Mouse (Mus musculus): Measurements from ENCODE around the gene Cfap221. TPM values are rescaled to one million over a fixed set of nuclear protein-coding genes. Genes with fewer than 3 reads are reported as not detected.

Cfap221 gene
- polyA plus RNA-seq, 1 experiment from 2014 or later = not detected

- peak; percentile 21 for DNase-seq (ENCODE audit: low spot score)
- Histone ChIP-seq H3K4me3 (no peak overlapping the region), H3K27me3 (replicated peaks; ENCODE audit: low read depth, poor library complexity, severe bottlenecking) (no peaks in the 10 kb centered on the region), H3K27ac (replicated peaks) (no peak overlapping the region), H3K9me3 (no peaks in the 10 kb centered on the region), H3K36me3 (replicated peaks) (no peaks in the 10 kb centered on the region), H3K4me1 (peaks cover 19% of the 10 kb centered on the region)
- 65% methylated on average over 7 of the region's 7 CpGs for WGBS
Measured at GRCm38 (mm10) chr1:119886320-119886719, 110.7 kb downstream of the Cfap221 start.

- Histone ChIP-seq H3K36me3 (replicated peaks) (no peaks in the 10 kb centered on the region), H3K4me3 (no peak overlapping the region), H3K9me3 (no peaks in the 10 kb centered on the region), H3K4me1 (peaks cover 19% of the 10 kb centered on the region), H3K27me3 (replicated peaks; ENCODE audit: low read depth, poor library complexity, severe bottlenecking) (no peaks in the 10 kb centered on the region), H3K27ac (replicated peaks) (no peak overlapping the region)
- 83% methylated on average over 3 of the region's 3 CpGs for WGBS
- DNase-seq (ENCODE audit: low spot score) = no peak
Measured at GRCm38 (mm10) chr1:119884272-119884671, 112.8 kb downstream of the Cfap221 start.

GRCm38 (mm10) chr1:119878909-119879308 is 118.1 kb downstream of the Cfap221 start:
- no peaks in the 10 kb centered on the region for H3K36me3 ChIP-seq (replicated peaks)
- DNase-seq (ENCODE audit: low spot score) = no peak
- H3K4me1 ChIP-seq = peaks cover 8% of the 10 kb centered on the region
- H3K9me3 ChIP-seq = no peaks in the 10 kb centered on the region
- H3K27ac ChIP-seq (replicated peaks) = no peak overlapping the region
- 88% methylated on average over 7 of the region's 7 CpGs for WGBS
- no peaks in the 10 kb centered on the region for H3K27me3 ChIP-seq (replicated peaks; ENCODE audit: low read depth, poor library complexity, severe bottlenecking)
- H3K4me3 ChIP-seq = no peak overlapping the region

- no peak overlapping the region for H3K4me3 ChIP-seq
- WGBS = 90% methylated on average over 4 of the region's 4 CpGs
- DNase-seq (ENCODE audit: low spot score) = no peak
- H3K27ac ChIP-seq (replicated peaks) = no peak overlapping the region
- H3K27me3 ChIP-seq (replicated peaks; ENCODE audit: low read depth, poor library complexity, severe bottlenecking) = no peaks in the 10 kb centered on the region
- no peaks in the 10 kb centered on the region for H3K9me3 ChIP-seq
- no peaks in the 10 kb centered on the region for H3K36me3 ChIP-seq (replicated peaks)
- H3K4me1 ChIP-seq = peaks cover 8% of the 10 kb centered on the region
Measured at GRCm38 (mm10) chr1:119877469-119877868, 119.6 kb downstream of the Cfap221 start.

Other genes with a start within 250 kb of the Cfap221 start
- gene Ptpn4, start 159.6 kb downstream of the Cfap221 start, polyA plus RNA-seq (2016; fragmentation: Nextera tagmentation; extraction: Ambion mirVana) = 5.4 and 6.3 TPM in 2 replicates
- gene Tmem177, start 84.0 kb downstream of the Cfap221 start, polyA plus RNA-seq (2016; fragmentation: Nextera tagmentation; extraction: Ambion mirVana) = 10.4 and 10.9 TPM in 2 replicates
- gene Sctr, start 9.7 kb upstream of the Cfap221 start, polyA plus RNA-seq (2016; fragmentation: Nextera tagmentation; extraction: Ambion mirVana) = 0.16 and 0.24 TPM in 2 replicates
- 5.2 and 7.2 TPM in 2 replicates for gene Tmem37, start 76.8 kb upstream of the Cfap221 start, polyA plus RNA-seq (2016; fragmentation: Nextera tagmentation; extraction: Ambion mirVana)
- gene Dbi, start 123.8 kb upstream of the Cfap221 start, polyA plus RNA-seq (2016; fragmentation: Nextera tagmentation; extraction: Ambion mirVana) = 693 and 727 TPM in 2 replicates
- 19.8 and 20.7 TPM in 2 replicates for gene 3110009E18Rik, start 124.0 kb upstream of the Cfap221 start, polyA plus RNA-seq (2016; fragmentation: Nextera tagmentation; extraction: Ambion mirVana)

All from embryonic facial prominence, embryonic 10.5 days (tissue).